Mouse (Mus musculus) ES-E14 (cell line): ENCODE measurements at regions not wholly inside any gene's neighbourhood (a gene's known extent, or its start where the extent isn't known, plus 50 kb on each side); places are given as distances from the start of the nearest gene placed in this dataset.
A peak's percentile ranks its signal among the peaks of the same experiment; 100 is the strongest.

ENCODE experiments used
- DNase-seq: peaks from one replicate; pipeline ENCODE4 v3.0.0-alpha.2; 2013; ENCODE audit warnings: low read depth, low spot score
- H3K27ac ChIP-seq: 2 replicates; pipeline ENCODE4 v1.5.1; 2012; ENCODE audit warnings: low read depth, mild to moderate bottlenecking, low read length, moderate library complexity, mixed read lengths; ENCODE audit not compliant: poor library complexity, insufficient read depth, severe bottlenecking
- H3K36me3 ChIP-seq: 2 replicates; pipeline ENCODE4 v1.6.1; 2012; ENCODE audit warnings: mild to moderate bottlenecking, low read length, moderate library complexity, mixed read lengths; ENCODE audit not compliant: control insufficient read depth, poor library complexity, insufficient read depth, severe bottlenecking
- H3K4me1 ChIP-seq, 2 experiments: fragments of 150-350 bp in 1 of 2; sonication (generic) in 1 of 2; 2 replicates each; pipeline ENCODE4 v1.6.1; 2012; ENCODE audit warnings: low read length in 2 of 2, mild to moderate bottlenecking in 1 of 2, mixed read lengths in 1 of 2; ENCODE audit not compliant: control insufficient read depth in 2 of 2, insufficient read depth in 2 of 2, poor library complexity in 1 of 2
- H3K4me3 ChIP-seq, 2 experiments: fragments of 150-350 bp in 1 of 2; sonication (generic) in 1 of 2; 2 replicates each; pipeline ENCODE4 v1.5.1; 2012; ENCODE audit warnings: low read length in 2 of 2, low read depth in 1 of 2, mild to moderate bottlenecking in 1 of 2, mixed read lengths in 1 of 2; ENCODE audit not compliant: insufficient read depth in 1 of 2, poor library complexity in 1 of 2, severe bottlenecking in 1 of 2
- H3K9ac ChIP-seq: 2 replicates; pipeline ENCODE4 v1.6.1; 2012; ENCODE audit warnings: low read depth, mild to moderate bottlenecking, low read length, mixed read lengths; ENCODE audit not compliant: poor library complexity, insufficient read depth, severe bottlenecking
- H3K9me3 ChIP-seq: fragments of 150-350 bp; sonication (generic); 2 replicates; pipeline ENCODE4 v1.6.1; 2012; ENCODE audit warnings: low read depth, mild to moderate bottlenecking, low read length; ENCODE audit not compliant: control insufficient read depth, insufficient read depth
- CHD2 ChIP-seq: IDR thresholded peaks from 2 replicates; pipeline ENCODE4 v1.6.1; 2014; ENCODE audit warnings: mild to moderate bottlenecking, low read depth, low read length, inconsistent platforms
- HCFC1 ChIP-seq: IDR thresholded peaks from 2 replicates; pipeline ENCODE4 v1.6.1; 2012; ENCODE audit warnings: low read length, inconsistent platforms, borderline replicate concordance; ENCODE audit not compliant: insufficient read depth
- MAFK ChIP-seq: IDR thresholded peaks from 2 replicates; pipeline ENCODE4 v1.6.1; 2014; ENCODE audit warnings: mild to moderate bottlenecking, low read depth, low read length, inconsistent platforms; ENCODE audit not compliant: insufficient read depth
- ZC3H11A ChIP-seq: IDR thresholded peaks from 2 replicates; pipeline ENCODE4 v1.6.1; 2012; ENCODE audit warnings: low read depth, mild to moderate bottlenecking, inconsistent platforms, low read length, borderline replicate concordance
- ZNF384 ChIP-seq: IDR thresholded peaks from 2 replicates; pipeline ENCODE4 v1.6.1; 2012; ENCODE audit warnings: low read depth, low read length, inconsistent platforms
- in situ Hi-C, 2 experiments: fragments of 600-800 bp; cut with MboI; formaldehyde crosslinking; loops; one replicate each; pipeline ENCODE4 v1.15.1; 2025; ENCODE audit warnings: low sequenced_read_pairs in 2 of 2, inconsistent platforms in 1 of 2; ENCODE audit not compliant: unreplicated experiment in 2 of 2

DNA sequence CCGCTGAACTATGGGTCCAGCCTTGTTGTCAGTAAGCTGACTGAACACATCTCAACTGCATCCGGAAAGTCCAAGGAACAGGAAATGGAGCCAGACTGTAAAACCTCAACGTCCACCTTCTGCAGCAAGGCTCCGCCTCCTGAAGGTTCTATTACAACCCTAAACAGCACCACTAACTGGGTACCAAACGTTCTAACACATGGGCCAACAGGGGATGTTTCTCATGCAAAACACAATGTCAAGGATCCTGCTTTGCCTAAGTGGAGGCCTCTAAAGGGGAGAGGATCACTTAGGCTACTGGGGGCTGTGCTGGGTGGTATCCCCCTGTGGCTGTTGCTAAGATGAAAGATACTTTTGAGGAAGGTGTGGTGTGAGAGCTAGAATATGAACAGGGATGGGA is 51.0 kb upstream of the Stt3b start:
- H3K36me3 ChIP-seq: peaks cover 4% of the 10 kb centered on the region; the same call in 1 of the 2 replicates
- no peak for TF ChIP-seq CHD2
- no peak for TF ChIP-seq HCFC1
- TF ChIP-seq MAFK: no peak
- peaks cover 0 to 4% of the 10 kb centered on the region in 2 experiments; a peak in 3 of 4 replicates for H3K4me1 ChIP-seq
- peak overlapping the region; percentile 30; the same call in 1 of the 2 replicates for H3K9ac ChIP-seq
- no peak overlapping the region for H3K27ac ChIP-seq
- H3K4me3 ChIP-seq: peak overlapping the region; percentile 38 to 62; a peak in 3 of 4 replicates
- in situ Hi-C loops: no loop called here
- no peaks in the 10 kb centered on the region for H3K9me3 ChIP-seq
- no peak for DNase-seq

DNA sequence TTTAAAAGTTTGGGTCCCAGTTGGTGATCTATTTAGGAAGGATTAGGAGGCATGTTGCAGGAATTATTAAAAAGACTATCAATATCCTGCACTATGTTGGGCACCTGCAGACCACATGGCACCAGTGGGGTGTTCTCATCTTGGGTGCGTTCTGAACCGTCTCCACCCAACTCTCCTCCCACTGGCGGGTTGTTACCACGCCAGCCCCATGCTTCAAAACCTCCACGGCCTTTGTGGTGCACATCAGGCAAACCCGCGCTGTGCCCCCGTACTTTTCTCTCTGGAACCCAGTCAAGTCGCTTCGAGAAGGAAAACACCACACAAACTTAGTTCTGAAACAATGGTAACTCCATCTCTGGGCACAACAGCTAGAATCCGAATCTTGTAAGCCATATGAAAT is 51.7 kb upstream of the Stt3b start:
- in situ Hi-C loops: no loop called here
- Histone ChIP-seq H3K36me3 (peaks cover 4% of the 10 kb centered on the region; the same call in 1 of the 2 replicates), H3K9me3 (no peaks in the 10 kb centered on the region), H3K4me3 (peak overlapping the region; percentile 59 to 62), H3K27ac (peak overlapping the region; percentile 69; the same call in 1 of the 2 replicates), H3K9ac (peak overlapping the region; percentile 71; the same call in 1 of the 2 replicates), H3K4me1 (no peaks in the 10 kb centered on the region; a peak in 1 of 4 replicates)
- no peak for DNase-seq
- no peak for TF ChIP-seq CHD2
- no peak for TF ChIP-seq HCFC1
- no peak for TF ChIP-seq ZNF384
- no peak for TF ChIP-seq MAFK
- TF ChIP-seq ZC3H11A: no peak

- Histone ChIP-seq H3K4me3 (peak overlapping the region; percentile 59 to 62; a peak in 3 of 4 replicates), H3K9me3 (no peaks in the 10 kb centered on the region), H3K9ac (peak overlapping the region; percentile 71; the same call in 1 of the 2 replicates), H3K27ac (peak overlapping the region; percentile 57), H3K4me1 (no peaks in the 10 kb centered on the region; a peak in 1 of 4 replicates), H3K36me3 (peaks cover 4% of the 10 kb centered on the region; the same call in 1 of the 2 replicates)
- no peak for TF ChIP-seq CHD2
- TF ChIP-seq HCFC1: no peak
- TF ChIP-seq MAFK: no peak
- no peak for TF ChIP-seq ZNF384
- TF ChIP-seq ZC3H11A: no peak
- DNase-seq: no peak
- in situ Hi-C loops: no loop called here
Observed at GRCm38 (mm10) chr9:115362486-115362885, 52.3 kb upstream of the Stt3b start.

- Histone ChIP-seq H3K9me3 (no peaks in the 10 kb centered on the region), H3K4me3 (no peak overlapping the region), H3K9ac (no peak overlapping the region), H3K27ac (no peak overlapping the region), H3K36me3 (no peaks in the 10 kb centered on the region), H3K4me1 (no peaks in the 10 kb centered on the region)
- TF ChIP-seq MAFK (no peak), ZC3H11A (peak; percentile 51; the same call in 1 of the 2 replicates)
- in situ Hi-C loops: no loop called here
- no peak for DNase-seq
Observed at GRCm38 (mm10) chr9:115364919-115365861, 55.0 kb upstream of the Stt3b start.
